Mouse (Mus musculus): ENCODE data around the gene Uqcrh. TPM values are rescaled to one million over a fixed set of nuclear protein-coding genes. Genes with fewer than 3 reads are reported as not detected.

The Uqcrh gene
- polyA plus RNA-seq, 1 experiment from 2014 or later: 296 TPM

GRCm38 (mm10) chr4:116096291-116096690, 21.4 kb upstream of the Uqcrh start:
- H3K9me3 ChIP-seq (replicated peaks; ENCODE audit: control insufficient read depth, low read length): no peaks in the 10 kb centered on the region
- no peaks in the 10 kb centered on the region for H3K27me3 ChIP-seq (ENCODE audit: control insufficient read depth, insufficient read depth, low read depth, low read length)
- H3K27ac ChIP-seq (ENCODE audit: low read length): no peak overlapping the region
- H3K4me1 ChIP-seq (ENCODE audit: control insufficient read depth, low read depth, low read length): peaks cover 10% of the 10 kb centered on the region
- peaks cover 58% of the 10 kb centered on the region for H3K36me3 ChIP-seq (ENCODE audit: control insufficient read depth, insufficient read depth)
- no peak for ATAC-seq (ENCODE audit: low read depth)
- no peak overlapping the region for H3K4me2 ChIP-seq (ENCODE audit: low read depth, low read length)
- H3K4me3 ChIP-seq (ENCODE audit: low read depth, low read length): no peak overlapping the region
- 85% methylated on average over 10 of the region's 10 CpGs for WGBS (ENCODE audit: insufficient replicate concordance)
- no peak overlapping the region for H3K9ac ChIP-seq (ENCODE audit: low read depth, low read length)

- ATAC-seq (ENCODE audit: low read depth): no peak
- no peak overlapping the region for H3K27ac ChIP-seq (ENCODE audit: low read length)
- no peak overlapping the region for H3K9ac ChIP-seq (ENCODE audit: low read depth, low read length)
- H3K27me3 ChIP-seq (ENCODE audit: control insufficient read depth, insufficient read depth, low read depth, low read length): no peaks in the 10 kb centered on the region
- H3K4me1 ChIP-seq (ENCODE audit: control insufficient read depth, low read depth, low read length): no peaks in the 10 kb centered on the region
- no peaks in the 10 kb centered on the region for H3K9me3 ChIP-seq (replicated peaks; ENCODE audit: control insufficient read depth, low read length)
- peaks cover 12% of the 10 kb centered on the region for H3K36me3 ChIP-seq (ENCODE audit: control insufficient read depth, insufficient read depth)
- H3K4me3 ChIP-seq (ENCODE audit: low read depth, low read length): no peak overlapping the region
- WGBS (ENCODE audit: insufficient replicate concordance): 88% methylated on average over 23 of the region's 23 CpGs
- no peak overlapping the region for H3K4me2 ChIP-seq (ENCODE audit: low read depth, low read length)
Observed at GRCm38 (mm10) chr4:116088510-116089249, 13.8 kb upstream of the Uqcrh start.

GRCm38 (mm10) chr4:116077240-116078095, 2.6 kb upstream of the Uqcrh start:
- Histone ChIP-seq H3K9ac (ENCODE audit: low read depth, low read length) (peak overlapping the region; percentile 97), H3K27ac (ENCODE audit: low read length) (peak overlapping the region; percentile 94; the same call in 1 of the 2 replicates), H3K36me3 (ENCODE audit: control insufficient read depth, insufficient read depth) (peaks cover 10% of the 10 kb centered on the region), H3K4me1 (ENCODE audit: control insufficient read depth, low read depth, low read length) (peaks cover 21% of the 10 kb centered on the region), H3K4me3 (ENCODE audit: low read depth, low read length) (peak overlapping the region; percentile 96), H3K4me2 (ENCODE audit: low read depth, low read length) (peak overlapping the region; percentile 83), H3K9me3 (replicated peaks; ENCODE audit: control insufficient read depth, low read length) (no peaks in the 10 kb centered on the region), H3K27me3 (ENCODE audit: control insufficient read depth, insufficient read depth, low read depth, low read length) (no peaks in the 10 kb centered on the region)
- ATAC-seq (ENCODE audit: low read depth): no peak
- 42% methylated on average over 3 of the region's 3 CpGs for WGBS (ENCODE audit: insufficient replicate concordance)

- Histone ChIP-seq H3K36me3 (ENCODE audit: control insufficient read depth, insufficient read depth) (peaks cover 10% of the 10 kb centered on the region), H3K27ac (ENCODE audit: low read length) (peak overlapping the region; percentile 94), H3K27me3 (ENCODE audit: control insufficient read depth, insufficient read depth, low read depth, low read length) (no peaks in the 10 kb centered on the region), H3K4me2 (ENCODE audit: low read depth, low read length) (peak overlapping the region; percentile 83), H3K4me3 (ENCODE audit: low read depth, low read length) (peak overlapping the region; percentile 96), H3K9me3 (replicated peaks; ENCODE audit: control insufficient read depth, low read length) (no peaks in the 10 kb centered on the region), H3K4me1 (ENCODE audit: control insufficient read depth, low read depth, low read length) (peaks cover 21% of the 10 kb centered on the region), H3K9ac (ENCODE audit: low read depth, low read length) (peak overlapping the region; percentile 97)
- ATAC-seq (ENCODE audit: low read depth): peak; percentile 7
- 1% methylated on average over 37 of the region's 37 CpGs for WGBS (ENCODE audit: insufficient replicate concordance)
Observed at GRCm38 (mm10) chr4:116076369-116077231, 1.7 kb upstream of the Uqcrh start.

GRCm38 (mm10) chr4:116075631-116076368, 929 bp upstream of the Uqcrh start:
- no peaks in the 10 kb centered on the region for H3K27me3 ChIP-seq (ENCODE audit: control insufficient read depth, insufficient read depth, low read depth, low read length)
- WGBS (ENCODE audit: insufficient replicate concordance): under 1% methylated on average over 75 of the region's 77 CpGs
- peak overlapping the region; percentile 97 for H3K9ac ChIP-seq (ENCODE audit: low read depth, low read length)
- peak overlapping the region; percentile 96 for H3K4me3 ChIP-seq (ENCODE audit: low read depth, low read length)
- no peaks in the 10 kb centered on the region for H3K9me3 ChIP-seq (replicated peaks; ENCODE audit: control insufficient read depth, low read length)
- peaks cover 6% of the 10 kb centered on the region for H3K36me3 ChIP-seq (ENCODE audit: control insufficient read depth, insufficient read depth)
- H3K4me2 ChIP-seq (ENCODE audit: low read depth, low read length): peak overlapping the region; percentile 83
- peak; percentile 32 for ATAC-seq (ENCODE audit: low read depth)
- peaks cover 21% of the 10 kb centered on the region for H3K4me1 ChIP-seq (ENCODE audit: control insufficient read depth, low read depth, low read length)
- H3K27ac ChIP-seq (ENCODE audit: low read length): peak overlapping the region; percentile 94

- peaks cover 21% of the 10 kb centered on the region for H3K4me1 ChIP-seq (ENCODE audit: control insufficient read depth, low read depth, low read length)
- peak overlapping the region; percentile 90 for H3K27ac ChIP-seq (ENCODE audit: low read length)
- H3K27me3 ChIP-seq (ENCODE audit: control insufficient read depth, insufficient read depth, low read depth, low read length): no peaks in the 10 kb centered on the region
- no peaks in the 10 kb centered on the region for H3K9me3 ChIP-seq (replicated peaks; ENCODE audit: control insufficient read depth, low read length)
- H3K4me3 ChIP-seq (ENCODE audit: low read depth, low read length): peak overlapping the region; percentile 96
- under 1% methylated on average over 8 of the region's 8 CpGs for WGBS (ENCODE audit: insufficient replicate concordance)
- peak overlapping the region; percentile 87 for H3K9ac ChIP-seq (ENCODE audit: low read depth, low read length)
- H3K36me3 ChIP-seq (ENCODE audit: control insufficient read depth, insufficient read depth): peaks cover 14% of the 10 kb centered on the region
- peak overlapping the region; percentile 83 for H3K4me2 ChIP-seq (ENCODE audit: low read depth, low read length)
- no peak for ATAC-seq (ENCODE audit: low read depth)
Observed at GRCm38 (mm10) chr4:116074145-116074675, 661 bp downstream of the Uqcrh start.

- H3K4me2 ChIP-seq (ENCODE audit: low read depth, low read length): peak overlapping the region; percentile 83
- H3K9ac ChIP-seq (ENCODE audit: low read depth, low read length): 0 out of 2 replicates have a peak overlapping the region, but pooled peaks have one; percentile 14
- H3K9me3 ChIP-seq (replicated peaks; ENCODE audit: control insufficient read depth, low read length): no peaks in the 10 kb centered on the region
- peaks cover 21% of the 10 kb centered on the region for H3K4me1 ChIP-seq (ENCODE audit: control insufficient read depth, low read depth, low read length)
- H3K4me3 ChIP-seq (ENCODE audit: low read depth, low read length): peak overlapping the region; percentile 35
- H3K27me3 ChIP-seq (ENCODE audit: control insufficient read depth, insufficient read depth, low read depth, low read length): no peaks in the 10 kb centered on the region
- 46% methylated on average over 4 of the region's 4 CpGs for WGBS (ENCODE audit: insufficient replicate concordance)
- no peak overlapping the region for H3K27ac ChIP-seq (ENCODE audit: low read length)
- ATAC-seq (ENCODE audit: low read depth): no peak
- H3K36me3 ChIP-seq (ENCODE audit: control insufficient read depth, insufficient read depth): peaks cover 23% of the 10 kb centered on the region
Observed at GRCm38 (mm10) chr4:116073146-116073545, 1.7 kb downstream of the Uqcrh start.

GRCm38 (mm10) chr4:116070116-116070515, 4.8 kb downstream of the Uqcrh start:
- WGBS (ENCODE audit: insufficient replicate concordance): 73% methylated on average over 6 of the region's 6 CpGs
- Histone ChIP-seq H3K9ac (ENCODE audit: low read depth, low read length) (no peak overlapping the region), H3K4me2 (ENCODE audit: low read depth, low read length) (no peak overlapping the region), H3K27me3 (ENCODE audit: control insufficient read depth, insufficient read depth, low read depth, low read length) (no peaks in the 10 kb centered on the region), H3K4me1 (ENCODE audit: control insufficient read depth, low read depth, low read length) (peaks cover 9% of the 10 kb centered on the region), H3K9me3 (replicated peaks; ENCODE audit: control insufficient read depth, low read length) (no peaks in the 10 kb centered on the region), H3K36me3 (ENCODE audit: control insufficient read depth, insufficient read depth) (peaks cover 41% of the 10 kb centered on the region), H3K4me3 (ENCODE audit: low read depth, low read length) (no peak overlapping the region), H3K27ac (ENCODE audit: low read length) (no peak overlapping the region)
- ATAC-seq (ENCODE audit: low read depth): no peak

Data from liver, embryonic 16.5 days (tissue).